In the genomic region with DNA sequence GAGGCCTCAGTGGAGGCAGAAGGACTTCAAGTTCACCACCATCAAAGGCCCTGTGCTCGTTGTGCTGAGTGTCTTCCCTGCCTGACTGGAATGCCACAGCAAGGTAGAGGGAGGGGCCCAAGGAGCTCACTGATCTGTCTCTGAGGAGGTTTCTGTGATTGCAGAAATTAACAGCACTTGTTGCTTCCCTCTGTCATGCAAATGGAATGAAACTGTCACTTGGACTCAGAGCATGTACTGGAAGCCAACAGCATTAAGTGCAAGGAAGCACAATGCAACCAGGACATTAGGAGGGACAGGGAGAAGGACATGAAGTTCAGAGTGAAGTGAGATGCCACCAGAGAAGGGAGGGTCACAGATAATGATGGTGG, we compare ENCODE assay signal across 12 mouse cellular contexts.
DNase-seq lines count a peak whose midpoint lies in the region; ATAC-seq and TF ChIP-seq lines count a peak whose summit lies in the region.
"Had no signal": no experiment of that assay in that cellular context is flagged by ENCODE, and none has a peak within 500 bp of the region (broad histone marks: within the 10 kb centered on the region; RNA-seq: fewer than 3 reads in every experiment).

No protein-coding gene starts in this region.

- no peak for TF ChIP-seq EP300 in heart, postnatal 0 days (IDR thresholded peaks at IDR 0.05; ENCODE audit: low read depth)

- no peaks in the 10 kb centered on the region for H3K9me3 ChIP-seq in heart, postnatal 0 days (replicated peaks; ENCODE audit: control insufficient read depth, low read length)
- no peaks in the 10 kb centered on the region for H3K9me3 ChIP-seq in megakaryocyte, embryonic 14.5 days

- 17% methylated on average over 1 of the region's 1 CpGs for WGBS in heart, postnatal 0 days

- H3K27me3 ChIP-seq in heart, postnatal 0 days (ENCODE audit: control insufficient read depth, insufficient read depth, low read length): no peaks in the 10 kb centered on the region
- H3K27me3 ChIP-seq in megakaryocyte, embryonic 14.5 days (replicated peaks): peaks cover 15% of the 10 kb centered on the region

- H3K36me3 ChIP-seq in heart, postnatal 0 days (replicated peaks; ENCODE audit: control insufficient read depth, insufficient read depth, low read length): no peaks in the 10 kb centered on the region
- no peaks in the 10 kb centered on the region for H3K36me3 ChIP-seq in megakaryocyte, embryonic 14.5 days (replicated peaks; ENCODE audit: low read length)

- peak overlapping the region; percentile 58 for H3K27ac ChIP-seq in heart, postnatal 0 days (ENCODE audit: low read depth)

- intact Hi-C loops in heart, postnatal 10 days (cut with DNase I): no loop called here

- no peak for DNase-seq in heart, postnatal 0 days (ENCODE audit: low spot score)
- no peak for DNase-seq in heart, postnatal 10 days
- DNase-seq in R1 (ENCODE audit: low read depth, low spot score): peak; percentile 48
- DNase-seq in cerebellum, adult 18-20 months: no peak
- DNase-seq in right cerebral cortex, postnatal 4 days: no peak
- DNase-seq: gastrocnemius, postnatal 14 days; kidney, postnatal 14 days; lung, adult 18-20 months had no signal

- peaks cover 22% of the 10 kb centered on the region for H3K4me1 ChIP-seq in heart, postnatal 0 days (ENCODE audit: control insufficient read depth, insufficient read depth)
- peaks cover 29% of the 10 kb centered on the region for H3K4me1 ChIP-seq in megakaryocyte, embryonic 14.5 days

- H3K4me3 ChIP-seq in heart, postnatal 0 days (ENCODE audit: low read depth, low read length): no peak overlapping the region
- peak overlapping the region; percentile 87 for H3K4me3 ChIP-seq in megakaryocyte, embryonic 14.5 days (replicated peaks)
- H3K4me3 ChIP-seq: erythroblast, embryonic 14.5 days; myocyte had no signal

- H3K4me2 ChIP-seq in heart, postnatal 0 days (ENCODE audit: low read depth, low read length): no peak overlapping the region

- no peak for ATAC-seq in heart, postnatal 0 days (ENCODE audit: insufficient read depth, low read depth)
- peak; percentile 12 for ATAC-seq in common myeloid progenitor, adult 5-6 weeks (replicated peaks; ENCODE audit: low read depth, poor library complexity, severe bottlenecking)

- H3K9ac ChIP-seq in heart, postnatal 0 days (replicated peaks; ENCODE audit: low read depth, low read length): no peak overlapping the region

- no peak for TF ChIP-seq CTCF in heart, postnatal 0 days (IDR thresholded peaks at IDR 0.05; ENCODE audit: low read depth)
